Mouse (Mus musculus): Measurements from ENCODE around the gene Tnxb. TPM values are rescaled to one million over a fixed set of nuclear protein-coding genes. Genes with fewer than 3 reads are reported as not detected.
A peak's percentile ranks its signal among the peaks of the same experiment; 100 is the strongest.
"Not testable (repeated sequence)": the region's sequence is repeated elsewhere in the genome, so short reads cannot be mapped to it uniquely, and the experiment has no call there.

Tnxb gene
- total RNA-seq, 2 experiments from 2014 or later: 1.5 to 2.0 TPM

DNA sequence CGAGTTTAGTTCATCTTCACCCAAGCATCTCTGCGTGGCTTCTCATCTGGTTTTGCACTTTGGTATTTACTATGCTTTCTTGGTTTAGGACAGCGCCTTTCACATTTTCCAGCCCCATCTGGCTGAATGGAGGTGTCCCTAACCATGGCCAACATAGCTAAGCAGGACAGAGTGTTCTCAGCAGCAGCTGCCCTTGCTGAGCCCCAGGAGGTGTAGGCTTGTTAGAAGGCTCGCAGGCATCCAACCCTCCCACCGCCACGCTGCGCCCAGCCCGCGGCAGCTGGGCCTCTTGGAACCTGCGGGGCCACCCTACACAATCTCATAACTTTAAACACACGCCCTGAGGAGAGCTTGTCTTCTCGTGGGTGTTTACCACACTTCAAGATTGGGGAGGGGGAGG, 6.3 kb downstream of the Tnxb start:
- intact Hi-C loops (cut with DNase I): no loop called here
- DNase-seq (ENCODE audit: low spot score in 2 of 2): no peak

GRCm38 (mm10) chr17:34680191-34680590, 9.9 kb downstream of the Tnxb start:
- intact Hi-C loops (cut with DNase I): no loop called here
- DNase-seq (ENCODE audit: low spot score in 2 of 2): no peak

GRCm38 (mm10) chr17:34680621-34681020, 10.3 kb downstream of the Tnxb start:
- no peak for DNase-seq (ENCODE audit: low spot score in 2 of 2)
- intact Hi-C loops (cut with DNase I): no loop called here

- no peak for DNase-seq (ENCODE audit: low spot score in 2 of 2)
- intact Hi-C loops (cut with DNase I): no loop called here
These were observed 10.8 kb downstream of the Tnxb start for GRCm38 (mm10) chr17:34681132-34681571.

GRCm38 (mm10) chr17:34681881-34682536, 11.7 kb downstream of the Tnxb start:
- intact Hi-C loops (cut with DNase I): no loop called here
- DNase-seq (ENCODE audit: low spot score in 2 of 2): no peak

- DNase-seq (ENCODE audit: low spot score in 2 of 2): no peak
- intact Hi-C loops (cut with DNase I): no loop called here
These were observed 12.8 kb downstream of the Tnxb start for GRCm38 (mm10) chr17:34683179-34683578.

DNA sequence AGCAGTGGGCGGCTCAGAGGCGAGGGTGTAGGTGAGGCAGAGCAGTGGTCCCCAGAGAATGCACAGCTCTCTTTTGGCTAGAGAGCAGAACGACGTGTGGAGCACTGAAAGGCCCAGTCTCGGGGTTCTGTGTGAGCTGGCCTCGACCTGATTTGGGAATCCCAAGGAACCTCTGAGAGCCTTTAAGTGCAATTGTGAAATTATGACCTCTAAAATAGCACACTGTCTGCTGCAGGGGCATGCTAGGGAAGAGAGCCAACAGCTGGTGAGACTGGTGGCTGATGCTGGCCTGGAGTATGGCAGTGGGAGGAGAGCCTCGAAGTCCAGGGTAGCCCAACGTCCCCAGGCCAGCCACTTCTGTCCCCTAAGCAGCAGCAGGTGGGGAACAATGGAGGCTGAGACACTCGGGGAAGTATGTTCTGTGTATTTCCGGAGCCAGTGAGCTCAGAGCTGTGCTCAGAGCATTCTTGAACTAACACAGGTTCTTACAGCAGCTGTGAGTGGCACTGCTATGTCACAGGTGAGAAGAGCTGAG, 13.4 kb downstream of the Tnxb start:
- intact Hi-C loops (cut with DNase I): no loop called here
- no peak for DNase-seq (ENCODE audit: low spot score in 2 of 2)

GRCm38 (mm10) chr17:34684253-34684893, 14.0 kb downstream of the Tnxb start:
- intact Hi-C loops (cut with DNase I): no loop called here

DNA sequence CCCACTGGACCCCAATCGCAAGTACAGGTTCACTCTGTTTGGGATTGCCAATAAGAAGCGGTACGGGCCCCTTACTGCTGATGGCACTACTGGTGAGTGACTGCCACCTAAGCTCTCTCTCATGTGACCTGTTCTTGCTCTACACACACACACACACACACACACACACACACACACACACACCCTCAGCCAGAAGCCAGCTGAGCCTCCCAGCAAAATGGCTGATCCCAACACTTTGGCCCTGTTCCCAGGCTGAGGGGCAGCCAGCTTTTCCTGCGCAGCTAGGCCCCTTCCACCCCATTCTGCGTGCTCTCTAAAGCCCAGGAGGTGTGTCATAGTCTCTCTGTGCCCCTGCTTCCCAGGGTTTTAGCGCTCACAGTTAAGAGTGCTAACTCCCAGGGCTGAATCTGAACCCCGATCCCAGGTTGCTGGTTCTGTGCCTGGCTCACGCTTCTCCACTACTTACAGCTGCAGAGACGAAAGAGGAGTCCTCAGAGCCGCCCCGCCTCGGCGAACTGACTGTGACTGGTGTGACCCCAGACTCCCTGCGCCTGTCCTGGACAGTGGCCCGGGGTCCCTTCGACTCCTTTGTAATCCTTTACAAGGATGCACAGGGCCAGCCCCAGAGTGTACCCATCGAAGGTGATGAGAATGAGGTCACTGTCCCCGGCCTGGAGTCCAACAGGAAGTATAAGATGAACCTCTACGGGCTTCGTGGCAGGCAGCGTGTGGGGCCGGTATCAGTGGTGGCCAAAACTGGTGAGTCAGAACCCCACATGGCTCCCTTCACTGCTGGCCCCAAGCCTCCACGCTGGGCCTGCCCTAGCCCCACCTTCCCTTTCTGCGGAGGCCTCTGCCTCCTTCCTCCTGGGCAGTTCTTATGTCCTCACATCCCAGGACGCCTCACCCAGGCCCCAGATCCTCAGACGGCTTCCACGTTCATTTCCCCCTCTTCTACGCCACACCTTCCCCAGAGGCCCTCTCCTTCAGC, 15.1 kb downstream of the Tnxb start:
- no peak for DNase-seq (ENCODE audit: low spot score in 2 of 2)
- intact Hi-C loops (cut with DNase I): no loop called here

More at GRCm38 (mm10) chr17:34684253-34684893, 14.0 kb downstream of the Tnxb start:
- DNase-seq (ENCODE audit: low spot score in 2 of 2): no peak

DNA sequence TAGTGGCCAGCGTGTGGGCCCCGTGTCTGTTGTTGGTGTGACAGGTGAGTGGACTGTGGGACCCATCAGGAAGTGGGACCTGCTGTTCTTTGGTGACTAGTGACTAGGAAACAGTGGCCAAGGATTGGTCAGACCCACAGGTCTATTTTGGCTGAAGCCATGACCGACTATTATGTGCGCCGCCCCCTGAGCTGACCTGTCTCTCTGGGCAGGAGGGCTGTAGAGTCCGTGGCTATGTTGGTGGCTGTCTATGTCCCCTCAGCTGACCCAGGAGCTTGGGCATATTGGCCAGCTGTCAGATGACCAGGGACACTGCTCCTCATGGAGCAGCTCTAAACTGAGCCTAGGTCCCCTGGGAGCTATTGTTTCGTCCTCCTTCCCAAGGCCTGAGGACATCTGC, 18.6 kb downstream of the Tnxb start:
- no peak for DNase-seq (ENCODE audit: low spot score in 2 of 2)
- intact Hi-C loops (cut with DNase I): no loop called here

- no peak for DNase-seq (ENCODE audit: low spot score in 2 of 2)
- intact Hi-C loops (cut with DNase I): no loop called here
These were observed 20.1 kb downstream of the Tnxb start for GRCm38 (mm10) chr17:34690458-34690857.

DNA sequence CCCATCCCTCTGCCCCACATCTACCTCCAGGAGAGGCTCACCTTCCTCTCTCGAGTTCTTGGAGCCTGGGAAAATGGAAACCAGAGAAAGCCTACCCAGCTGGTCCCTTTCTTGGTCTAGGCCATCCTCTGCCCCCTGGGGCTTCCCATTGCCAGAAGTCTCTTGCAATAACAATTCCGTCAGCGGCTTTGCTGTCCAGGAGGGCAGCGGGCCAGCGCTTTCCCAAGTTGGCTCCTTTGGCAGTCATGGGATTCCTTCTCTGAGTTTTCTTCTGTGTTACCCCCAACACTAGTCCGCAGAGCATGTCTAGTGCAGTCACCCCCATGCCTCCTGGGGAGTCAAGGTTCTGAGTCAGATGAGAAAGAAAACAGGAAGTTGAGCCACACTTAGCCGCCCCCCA, 22.6 kb downstream of the Tnxb start:
- no peak for DNase-seq (ENCODE audit: low spot score in 2 of 2)
- intact Hi-C loops (cut with DNase I): no loop called here

DNA sequence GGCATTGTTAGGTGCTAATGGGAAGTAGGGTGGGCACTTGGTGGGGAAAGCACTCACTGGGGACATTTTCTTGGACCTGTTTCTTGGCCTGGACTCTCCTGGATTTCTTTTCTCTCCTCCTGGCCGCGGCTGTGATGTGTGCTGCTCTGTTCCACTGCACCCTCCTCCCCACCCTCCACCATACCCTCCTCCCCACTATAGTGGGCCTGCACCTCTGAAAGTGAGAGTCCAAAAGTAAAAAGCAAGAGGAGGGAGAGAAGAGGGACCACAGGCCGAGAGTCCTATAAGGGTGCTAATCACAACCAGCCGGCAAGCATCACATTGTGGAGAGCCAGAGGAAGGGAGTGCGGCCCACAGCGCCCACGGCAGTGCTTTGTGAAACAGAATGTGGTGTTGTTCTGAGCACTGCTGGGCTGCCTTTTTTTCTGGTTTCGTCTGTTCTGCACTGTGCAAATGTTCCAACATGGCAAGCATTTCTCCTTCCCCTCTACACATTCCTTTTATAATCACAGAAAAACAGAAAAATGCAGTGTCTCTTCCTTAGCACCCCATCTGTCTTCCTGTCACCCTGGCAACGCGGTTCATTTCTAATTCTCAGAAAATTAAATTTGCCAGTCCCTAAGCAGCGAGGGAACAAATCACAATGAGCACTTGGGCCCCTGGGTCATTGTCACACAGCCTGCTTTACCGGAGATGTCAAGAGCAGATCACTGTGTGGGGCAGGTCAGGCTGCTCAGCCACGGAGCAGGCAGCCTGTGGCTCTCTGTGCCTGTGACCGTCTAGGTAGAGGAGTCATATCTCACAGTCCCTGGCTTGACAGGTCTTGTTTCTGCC, 29.5 kb downstream of the Tnxb start:
- intact Hi-C loops (cut with DNase I): no loop called here
- peak; percentile 70 to 79 for DNase-seq (ENCODE audit: low spot score in 2 of 2)

DNA sequence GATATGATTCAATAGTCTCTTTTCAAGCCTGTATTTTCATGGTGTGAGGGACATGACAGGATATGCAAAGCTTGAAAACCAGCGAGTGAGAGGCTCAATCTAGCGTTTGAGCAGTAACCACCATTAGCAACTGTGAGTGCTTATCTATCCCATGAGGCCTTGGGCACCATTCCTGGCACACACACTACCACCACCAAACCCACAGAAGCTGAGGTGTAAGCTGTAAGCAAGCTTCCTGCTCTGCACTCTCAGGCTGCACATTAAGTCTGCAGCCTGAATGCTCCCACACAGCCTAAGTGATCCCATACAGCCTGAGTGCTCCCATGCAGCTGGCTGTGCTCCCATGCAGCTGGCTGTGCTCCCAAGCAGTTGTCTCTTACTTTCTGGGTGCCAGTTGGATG, 30.3 kb downstream of the Tnxb start:
- intact Hi-C loops (cut with DNase I): no loop called here
- peak; percentile 25 to 47 for DNase-seq (ENCODE audit: low spot score in 2 of 2)

DNA sequence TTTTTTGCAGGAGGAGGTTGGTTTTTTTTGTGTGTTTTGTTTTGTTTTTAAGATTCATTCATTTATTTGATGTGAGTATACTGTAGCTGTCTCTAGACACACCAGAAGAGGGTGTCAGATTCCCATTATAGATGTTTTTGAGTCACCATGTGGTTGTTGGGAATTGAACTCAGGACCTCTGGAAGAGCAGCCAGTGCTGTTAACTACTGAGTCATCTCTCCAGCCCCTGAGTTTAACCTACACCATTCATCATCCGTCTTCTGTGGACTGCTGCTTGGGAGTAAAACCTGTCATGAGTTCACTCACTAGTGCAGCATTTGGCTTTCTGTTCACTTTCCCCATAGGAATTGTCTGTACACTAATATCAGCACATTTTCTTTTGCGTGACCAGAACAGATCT, 36.1 kb downstream of the Tnxb start:
- not testable (repeated sequence) for DNase-seq (ENCODE audit: low spot score in 2 of 2)
- intact Hi-C loops (cut with DNase I): loop anchor here (5.0 kb wide), 1 partner anchor 76 kb away; no protein-coding TSS in a partner anchor

DNA sequence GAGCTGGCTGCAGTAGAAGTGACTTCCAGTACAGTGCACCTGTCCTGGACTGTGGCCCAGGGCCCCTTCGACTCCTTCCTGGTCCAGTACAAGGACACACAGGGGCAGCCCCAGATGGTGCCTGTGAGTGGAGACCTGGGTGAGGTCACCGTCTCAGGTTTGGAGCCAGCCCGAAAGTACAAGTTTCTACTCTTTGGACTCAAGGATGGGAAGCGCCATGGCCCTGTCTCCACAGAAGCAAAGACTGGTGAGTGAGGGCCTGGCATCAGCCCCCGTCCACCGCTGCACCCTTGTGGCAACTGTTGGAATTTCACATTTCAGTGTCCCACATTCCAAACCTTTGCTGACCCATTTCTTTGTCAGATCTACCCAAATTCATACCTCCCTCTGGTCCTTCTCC, 42.6 kb downstream of the Tnxb start:
- intact Hi-C loops (cut with DNase I): loop anchor here (2.0 kb wide), 1 partner anchor 58 kb away; no protein-coding TSS in a partner anchor
- DNase-seq (ENCODE audit: low spot score in 2 of 2): peak; percentile 62 to 66

- intact Hi-C loops (cut with DNase I); DNase-seq (ENCODE audit: low spot score in 2 of 2): not testable (repeated sequence)
These were observed 44.0 kb downstream of the Tnxb start for GRCm38 (mm10) chr17:34714181-34714907.

GRCm38 (mm10) chr17:34714908-34715445, 44.6 kb downstream of the Tnxb start:
- intact Hi-C loops (cut with DNase I); DNase-seq (ENCODE audit: low spot score in 2 of 2): not testable (repeated sequence)
